Mouse (Mus musculus) lung, postnatal 10 days (tissue): Measurements from ENCODE around the gene Rcn1.

Experiments
- DNase-seq: peaks from one replicate; pipeline ENCODE4 v3.0.0; 2021

Gene Rcn1

DNA sequence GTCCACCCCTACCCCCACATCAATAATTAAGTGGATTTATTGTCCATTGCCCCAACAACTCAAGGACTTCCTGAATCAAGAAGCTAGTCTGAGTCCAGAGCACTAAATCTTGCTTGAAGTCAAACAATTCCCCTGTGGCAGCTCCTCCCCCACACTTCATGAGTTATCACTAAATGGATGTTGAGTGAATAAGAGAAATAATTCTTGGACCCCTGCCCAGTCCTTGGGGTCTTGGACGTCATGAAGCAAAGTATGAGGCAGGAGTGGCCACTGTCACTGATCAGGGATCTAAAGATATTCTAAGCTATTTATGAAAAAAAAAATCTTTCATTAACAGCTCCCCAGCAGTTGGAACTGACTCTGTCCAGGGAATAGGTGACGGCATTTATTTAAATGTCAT lies 6.6 kb downstream of the Rcn1 start:
- no peak for DNase-seq

DNA sequence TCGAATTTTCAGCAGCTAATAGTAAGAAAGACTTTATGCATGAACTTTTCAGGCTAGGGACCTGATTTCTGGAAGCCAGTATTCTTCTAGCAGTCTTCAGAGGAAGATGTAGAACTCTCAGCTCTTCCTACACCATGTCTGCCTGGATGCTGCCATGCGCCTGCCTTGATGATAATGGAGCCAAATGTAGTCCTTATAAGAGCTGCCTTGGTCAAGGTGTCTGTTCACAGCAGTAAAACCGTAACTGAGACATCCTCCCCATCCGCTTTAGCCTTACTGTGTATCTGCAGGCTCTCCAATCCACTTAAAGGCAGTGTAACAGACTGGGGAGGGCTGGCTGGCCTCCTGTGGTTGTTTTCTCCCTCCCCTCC lies 7.7 kb downstream of the Rcn1 start:
- DNase-seq = no peak

DNA sequence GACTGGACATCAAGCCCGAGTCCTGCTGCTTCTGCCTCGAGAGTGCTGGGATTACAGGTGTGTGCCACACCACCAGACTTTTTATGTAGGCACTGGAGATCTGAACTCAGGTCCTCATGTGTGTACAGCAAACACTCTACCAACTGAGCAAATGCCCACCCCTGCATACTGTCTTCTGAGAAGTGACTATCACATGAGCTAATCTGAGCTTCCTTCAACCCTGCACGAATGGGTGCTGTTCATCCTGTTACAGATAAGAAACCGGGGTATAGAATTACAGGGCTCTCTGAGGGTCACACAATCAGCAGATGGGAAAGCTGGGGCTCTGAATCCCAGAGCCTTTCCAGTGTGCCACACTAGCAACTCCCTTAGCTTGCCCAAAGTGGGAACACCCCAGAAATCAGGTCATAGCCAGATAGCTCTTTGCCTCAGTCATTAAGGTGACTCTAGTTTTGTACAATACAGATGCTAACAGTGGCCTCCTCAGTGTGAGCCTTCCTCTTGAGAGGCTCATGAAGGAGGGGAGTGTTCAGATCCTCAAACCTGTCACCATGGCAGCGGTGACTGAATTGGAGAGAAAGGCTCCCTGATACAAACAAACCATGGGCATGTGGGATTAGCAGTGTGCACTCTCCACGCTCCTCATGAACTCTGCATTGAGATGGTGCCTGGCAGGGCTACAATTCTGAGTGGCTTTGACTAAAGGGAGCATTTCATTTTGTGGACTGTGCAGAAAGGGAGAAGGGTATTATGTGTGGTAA lies 8.3 kb downstream of the Rcn1 start:
- DNase-seq = no peak

DNA sequence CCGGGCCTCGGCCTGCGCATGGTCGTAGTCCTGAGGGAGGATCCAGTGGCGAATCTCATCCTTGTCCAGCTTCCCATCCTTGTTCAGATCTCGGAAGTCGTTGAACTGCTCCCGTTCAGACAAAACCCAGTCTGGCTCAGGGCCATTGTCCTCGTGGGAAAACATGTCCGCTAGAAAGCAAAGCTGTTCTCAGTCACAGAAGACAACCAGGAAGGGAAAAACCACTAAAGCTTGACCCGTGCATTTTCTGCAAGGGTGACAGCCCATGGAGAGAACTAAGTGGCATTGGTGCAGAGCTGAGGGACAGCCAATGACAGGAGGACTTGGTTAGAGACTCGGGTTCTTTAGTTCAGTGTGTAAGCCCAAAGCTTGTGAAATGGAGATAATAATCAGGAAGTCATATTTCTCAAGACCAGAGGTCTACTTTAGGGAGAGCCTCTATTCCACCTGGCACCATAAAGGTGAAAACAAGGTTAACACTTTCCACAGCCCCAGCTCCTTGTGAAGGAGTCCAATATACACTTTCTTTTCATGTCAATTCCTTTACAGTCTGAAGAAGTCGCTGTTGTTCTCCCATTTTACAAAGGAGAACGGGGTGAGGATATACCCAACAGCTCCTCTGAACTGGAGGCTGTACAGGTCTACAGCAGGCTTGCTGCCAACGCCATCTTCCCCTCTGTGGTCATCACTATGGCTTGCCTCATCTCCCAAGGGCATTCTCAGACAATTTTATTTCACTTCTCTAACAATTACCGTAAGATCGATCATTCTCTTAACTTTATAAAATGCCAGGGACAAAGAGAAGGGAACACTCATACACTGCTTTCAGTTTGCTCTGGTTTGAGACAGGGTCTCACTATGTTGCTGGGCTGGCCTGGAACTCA lies 9.9 kb downstream of the Rcn1 start:
- no peak for DNase-seq

DNA sequence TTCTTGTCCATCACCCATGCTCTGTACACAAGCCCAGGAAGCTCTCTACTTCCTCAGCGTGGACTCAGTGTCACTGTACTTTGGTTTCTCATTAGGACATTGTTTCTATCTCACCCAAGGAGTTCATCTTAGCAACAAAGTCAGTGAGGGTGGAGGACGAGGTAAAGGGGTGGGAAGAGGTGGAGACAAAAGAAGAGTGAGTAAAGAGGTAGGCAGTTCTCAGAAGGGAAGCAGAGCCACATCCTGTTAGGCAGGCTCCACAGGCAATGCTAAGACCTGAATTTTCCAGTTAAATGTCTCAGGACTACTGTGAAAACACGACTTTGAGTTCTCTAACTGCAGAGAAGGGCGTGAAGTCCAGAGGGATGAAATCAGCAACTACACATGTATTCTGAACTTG lies 12.7 kb downstream of the Rcn1 start:
- DNase-seq = no peak

DNA sequence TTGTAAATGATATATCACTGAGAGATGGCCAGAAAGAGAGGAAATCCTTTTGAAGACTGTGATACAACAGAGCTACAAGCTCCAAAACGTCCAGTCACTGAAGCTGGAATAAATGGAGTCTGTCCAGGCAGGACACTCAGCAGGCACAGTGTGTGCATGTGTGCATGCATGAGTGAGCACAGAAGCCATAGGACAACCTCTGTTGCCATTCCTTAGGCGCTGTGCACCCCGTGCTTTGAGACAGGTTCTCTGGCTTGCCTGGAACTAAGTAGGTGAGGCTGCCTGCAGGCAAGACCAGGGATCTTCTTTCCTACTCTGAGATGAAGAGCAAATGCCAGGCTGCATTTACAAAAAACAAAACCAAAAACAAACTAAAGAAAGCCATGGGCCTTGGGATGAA lies 14.1 kb downstream of the Rcn1 start:
- DNase-seq = no peak

DNA sequence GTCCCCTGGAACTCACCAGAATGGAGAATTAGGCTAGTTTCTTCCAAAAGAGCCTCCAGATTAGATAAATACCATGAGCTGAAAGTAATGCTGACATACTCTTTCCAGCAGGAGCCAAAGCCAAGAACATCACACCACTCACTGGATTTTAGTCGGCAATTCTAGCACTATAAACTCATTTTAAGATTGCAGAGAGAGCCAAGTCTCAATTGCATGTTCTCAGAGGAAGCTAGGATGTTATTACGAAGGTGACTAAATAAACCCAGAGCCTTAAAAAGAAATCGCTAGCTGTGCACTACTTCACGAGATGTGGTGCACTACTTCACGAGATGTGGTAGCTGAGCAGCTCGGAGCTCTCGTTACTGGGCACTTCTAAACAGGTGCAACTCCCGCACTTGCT lies 16.1 kb downstream of the Rcn1 start:
- DNase-seq = no peak

DNA sequence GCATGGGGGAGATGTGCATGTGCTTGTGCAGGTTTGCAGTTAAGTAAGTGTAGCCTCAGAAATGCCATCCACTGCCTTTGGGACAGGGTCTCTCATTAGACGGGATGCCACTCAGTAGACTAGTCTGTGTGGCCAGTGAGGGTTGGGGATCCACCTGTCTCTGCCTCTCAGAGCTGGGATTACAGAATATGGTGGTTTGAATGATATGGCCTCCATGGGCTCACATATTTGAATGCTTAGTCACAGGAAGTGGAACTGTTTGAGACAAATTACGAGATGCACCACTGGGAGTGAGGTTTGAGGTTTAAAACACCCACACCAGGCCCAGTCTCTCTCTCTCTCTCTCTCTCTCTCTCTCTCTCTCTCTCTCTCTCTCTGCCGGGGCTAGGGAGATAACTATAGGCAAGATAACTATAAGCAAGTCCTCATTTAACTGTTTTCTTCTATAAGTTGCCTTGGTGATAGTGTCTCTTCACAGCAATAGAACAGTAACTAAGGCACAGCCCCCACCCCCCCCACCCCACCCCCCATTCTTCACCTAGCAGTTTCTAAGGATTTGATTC lies 18.3 kb downstream of the Rcn1 start:
- no peak for DNase-seq

DNA sequence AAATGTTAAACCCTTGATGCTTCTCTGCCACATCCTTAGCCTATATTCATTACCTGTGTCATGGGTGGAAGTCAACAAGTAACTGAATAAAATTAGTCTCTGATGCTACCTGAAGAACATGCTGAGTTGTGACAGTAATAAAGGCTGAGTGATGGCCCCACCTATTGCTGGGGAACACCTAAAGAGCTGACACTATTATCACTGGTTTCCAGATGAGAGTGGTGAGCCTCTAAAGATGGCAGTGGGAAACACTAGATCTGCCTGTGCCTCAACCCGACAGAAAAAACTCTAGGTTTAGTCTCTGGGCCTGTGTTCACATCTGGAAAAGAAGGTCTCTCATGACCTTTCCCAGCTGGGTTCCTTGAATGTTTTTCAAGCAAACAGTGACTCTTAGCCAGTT lies 19.4 kb downstream of the Rcn1 start:
- no peak for DNase-seq

DNA sequence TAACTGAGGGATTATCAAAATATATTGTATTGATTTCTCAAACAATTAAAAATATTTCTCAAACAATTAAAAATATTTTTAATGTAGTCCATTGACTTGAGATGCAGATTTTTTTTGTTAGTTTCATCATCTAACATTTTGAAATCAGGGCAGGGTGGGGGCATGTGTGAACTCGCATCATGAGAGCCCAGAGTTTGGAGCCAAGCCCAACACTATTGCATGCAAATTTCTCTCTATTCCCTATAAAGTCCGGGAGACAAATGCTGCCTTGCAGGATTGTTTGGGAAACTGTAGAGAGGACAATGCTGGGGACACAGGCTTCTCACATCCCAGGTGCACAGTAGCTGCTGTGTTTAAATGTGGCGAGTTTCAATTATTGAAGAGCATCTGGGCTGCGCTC lies 23.4 kb downstream of the Rcn1 start:
- DNase-seq = peak; percentile 28

DNA sequence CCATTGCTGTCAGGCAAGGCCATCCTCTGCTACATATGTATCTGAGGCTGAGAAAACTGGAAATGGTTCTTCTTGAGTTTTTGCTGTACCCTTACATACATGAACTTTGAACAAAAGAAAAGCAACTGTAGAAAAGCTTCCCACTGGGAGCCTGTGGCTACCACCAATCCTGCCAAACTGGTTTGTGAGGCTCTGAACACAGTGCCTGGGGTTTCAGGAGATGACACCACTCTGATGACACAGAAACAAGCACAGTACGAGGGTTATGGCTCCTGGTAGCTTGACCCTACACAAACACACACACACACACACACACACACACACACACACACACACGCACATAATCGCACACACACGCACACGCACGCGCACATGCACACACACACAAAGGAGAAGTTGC lies 23.9 kb downstream of the Rcn1 start:
- DNase-seq = no peak

DNA sequence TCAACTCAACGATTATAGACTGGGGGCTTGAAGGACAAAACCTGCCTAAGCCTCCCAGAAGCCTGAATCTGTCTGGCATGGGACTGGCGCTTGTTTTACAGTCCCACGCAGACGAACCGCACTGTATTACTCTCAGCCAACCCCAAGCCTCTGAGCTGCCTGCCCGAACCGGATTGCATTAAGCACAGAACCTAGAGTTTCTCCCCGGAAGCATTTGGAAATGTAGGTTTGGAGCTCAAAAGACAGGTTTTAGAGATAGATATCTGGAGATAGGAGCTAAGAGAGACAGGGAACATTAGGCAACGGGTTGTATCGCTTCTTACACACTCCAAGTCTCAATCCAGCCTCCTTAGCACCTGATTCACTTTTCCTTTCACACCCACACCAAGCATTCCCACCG lies 25.5 kb downstream of the Rcn1 start:
- no peak for DNase-seq

DNA sequence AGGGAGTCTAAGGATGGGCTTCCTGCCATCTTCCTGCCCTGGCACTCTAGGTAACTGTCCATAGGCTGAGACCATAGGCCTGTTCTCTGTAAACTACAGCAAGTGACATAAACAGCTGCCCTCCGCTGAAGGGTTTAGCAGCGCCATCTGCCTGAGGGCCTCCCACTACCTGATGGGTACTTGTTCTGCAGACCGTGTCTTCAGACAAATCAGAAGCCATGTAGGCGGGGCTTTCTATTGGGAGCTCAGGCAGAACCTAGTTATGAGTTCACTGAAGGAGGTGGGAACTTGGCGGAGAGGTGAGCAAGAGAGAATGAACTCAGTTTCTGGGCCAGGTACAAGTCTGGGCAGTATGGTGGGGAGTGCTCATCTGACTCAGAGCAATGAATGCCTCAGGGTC lies 26.4 kb downstream of the Rcn1 start:
- no peak for DNase-seq

DNA sequence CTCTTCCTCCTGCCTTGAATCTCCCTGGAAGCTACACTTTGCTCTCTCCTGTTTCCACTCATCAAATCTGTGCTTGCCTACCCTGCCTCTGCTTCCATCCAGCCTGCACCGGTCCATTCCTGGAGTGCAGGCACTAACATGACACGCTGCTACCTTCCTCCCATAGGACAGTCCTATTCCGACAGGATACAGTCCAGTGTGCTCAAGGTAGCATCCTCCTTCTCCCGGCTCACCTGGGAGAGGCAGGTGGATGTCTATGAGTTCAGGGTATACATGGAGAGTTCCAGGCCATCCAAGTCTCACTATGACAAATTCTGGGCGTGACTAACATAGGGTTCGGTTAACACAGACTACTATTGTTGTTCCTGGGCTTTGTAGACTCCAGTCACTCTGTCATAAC lies 27.0 kb downstream of the Rcn1 start:
- DNase-seq = no peak

DNA sequence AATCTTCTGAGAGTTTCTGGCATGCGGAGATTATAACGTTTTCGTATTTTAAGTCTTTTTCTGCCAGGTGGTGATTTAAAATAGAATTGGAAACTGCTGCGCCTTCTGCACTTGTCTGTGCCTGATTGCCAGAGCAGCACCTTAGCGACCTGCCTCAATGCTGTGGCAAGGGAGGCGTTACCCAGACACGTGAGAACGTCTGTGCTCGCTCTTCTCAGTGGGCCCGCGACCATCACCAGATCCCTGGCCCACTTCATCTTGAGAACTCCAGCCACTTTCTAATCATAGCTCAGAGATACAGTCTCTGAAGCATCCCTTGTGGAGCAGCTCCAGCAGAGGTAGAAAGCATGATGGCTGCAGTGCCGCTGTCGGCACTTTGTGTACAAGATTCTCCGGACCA lies 28.4 kb downstream of the Rcn1 start:
- no peak for DNase-seq

DNA sequence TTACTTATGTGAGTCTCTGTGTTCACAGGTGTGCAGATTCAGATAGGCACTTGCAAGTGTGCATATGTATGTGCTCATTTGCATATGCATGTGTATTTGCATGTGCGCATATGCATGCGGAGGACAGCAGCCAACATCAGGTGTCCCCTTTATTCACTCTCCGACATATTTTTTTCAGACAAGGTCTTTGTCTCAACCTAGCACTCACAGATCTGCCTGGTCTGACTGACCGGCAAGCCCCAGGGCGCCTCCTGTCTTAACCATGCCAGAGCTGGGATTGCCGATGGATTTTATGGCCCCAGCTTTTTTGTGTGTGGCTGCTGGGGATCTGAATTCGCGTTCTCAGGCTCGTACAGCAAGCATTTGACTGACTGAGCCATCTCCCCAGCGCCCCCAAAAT lies 28.9 kb downstream of the Rcn1 start:
- no peak for DNase-seq

DNA sequence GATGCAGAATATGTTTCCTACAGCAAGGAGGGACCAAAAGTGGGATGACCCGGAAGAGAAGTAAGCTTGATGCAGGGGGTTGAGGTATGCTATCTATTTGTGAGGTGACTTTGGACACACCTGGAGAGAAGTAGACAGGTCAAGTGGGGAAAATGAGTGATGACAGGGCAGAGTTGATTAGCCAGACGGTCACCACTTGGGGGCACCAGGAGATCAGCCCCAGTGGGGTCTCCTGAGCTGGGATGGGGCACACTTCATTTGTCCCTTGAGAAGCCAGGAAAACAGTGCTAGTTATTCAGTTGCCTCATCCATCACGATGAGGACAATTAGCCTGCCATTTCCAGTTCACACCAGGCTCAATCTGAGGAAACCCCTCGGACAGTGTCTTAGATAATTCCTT lies 31.5 kb downstream of the Rcn1 start:
- DNase-seq = no peak

DNA sequence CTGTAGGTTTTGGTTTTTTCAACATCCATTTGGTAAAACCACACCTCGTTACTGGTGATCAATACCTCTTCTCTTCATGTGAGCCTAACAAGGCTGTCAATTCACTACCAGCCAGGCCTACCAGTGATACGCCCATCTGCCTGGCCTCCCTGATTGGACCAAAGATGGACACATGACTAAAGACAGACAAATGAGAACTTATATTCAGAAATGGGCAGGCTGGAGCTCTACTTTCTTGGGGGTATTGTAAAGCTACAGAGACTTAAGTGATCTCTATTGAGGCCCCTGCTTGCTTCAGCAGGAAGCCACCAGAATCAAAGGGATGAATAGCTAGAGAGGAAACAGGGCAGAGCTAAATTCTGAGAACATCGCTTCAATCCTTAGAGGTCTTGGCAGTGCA lies 41.1 kb downstream of the Rcn1 start:
- no peak for DNase-seq

DNA sequence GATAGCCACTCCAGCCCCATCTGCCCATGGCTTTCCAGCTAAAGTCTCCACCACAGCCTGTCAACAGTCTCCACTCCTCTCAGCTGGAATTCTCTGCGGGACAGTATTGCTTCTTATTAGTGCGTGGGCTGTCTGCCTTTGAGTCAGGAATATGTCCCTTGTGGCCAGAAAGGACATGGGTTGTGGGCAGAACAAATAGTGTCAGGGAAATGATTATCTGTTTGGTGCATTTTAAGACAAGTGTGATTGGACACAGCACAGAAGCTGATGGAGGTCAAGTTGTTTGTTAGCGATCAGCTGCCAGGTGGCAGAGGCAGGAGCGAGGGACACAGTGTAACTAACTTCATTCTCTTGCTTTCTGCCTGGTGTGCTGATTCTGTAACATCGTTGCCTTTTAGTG lies 42.3 kb downstream of the Rcn1 start:
- DNase-seq = peak; percentile 48

DNA sequence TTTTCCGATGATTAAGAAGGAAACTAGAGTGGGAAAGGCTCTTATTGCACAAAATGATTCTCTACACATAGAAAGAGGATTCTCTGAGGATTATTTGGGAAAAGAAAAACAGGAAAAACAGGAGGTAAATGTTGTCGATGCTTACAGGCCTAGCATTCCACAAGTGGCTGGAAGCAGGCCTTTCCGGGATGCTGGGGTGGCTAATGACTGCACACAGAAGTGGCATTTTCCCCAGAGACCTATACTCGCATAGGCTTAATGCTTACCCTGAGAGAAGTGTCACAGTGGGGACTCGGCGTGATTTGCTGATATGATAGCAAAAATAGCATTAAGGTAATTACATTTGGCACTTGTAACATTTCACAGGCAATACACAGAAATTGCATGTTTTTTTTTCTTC lies 50.2 kb downstream of the Rcn1 start:
- no peak for DNase-seq

DNA sequence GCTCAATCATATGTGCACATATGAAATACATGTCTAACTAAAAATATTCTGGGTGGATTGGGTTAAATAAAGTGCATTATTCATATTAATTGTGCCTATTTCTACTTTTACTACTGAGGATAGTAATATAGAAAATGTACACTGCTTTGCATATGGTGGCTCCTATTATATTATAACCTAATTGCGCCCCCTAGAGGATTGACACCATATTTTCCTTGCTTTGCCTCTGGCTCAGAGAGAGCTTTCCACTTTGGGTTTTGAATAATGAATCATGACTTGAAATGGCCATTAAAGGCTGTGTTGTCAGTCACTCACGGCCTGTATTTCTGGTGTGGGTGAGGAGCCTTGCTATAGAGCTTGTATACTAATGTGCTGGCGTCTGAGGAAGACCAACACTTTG lies 59.1 kb downstream of the Rcn1 start:
- no peak for DNase-seq

DNA sequence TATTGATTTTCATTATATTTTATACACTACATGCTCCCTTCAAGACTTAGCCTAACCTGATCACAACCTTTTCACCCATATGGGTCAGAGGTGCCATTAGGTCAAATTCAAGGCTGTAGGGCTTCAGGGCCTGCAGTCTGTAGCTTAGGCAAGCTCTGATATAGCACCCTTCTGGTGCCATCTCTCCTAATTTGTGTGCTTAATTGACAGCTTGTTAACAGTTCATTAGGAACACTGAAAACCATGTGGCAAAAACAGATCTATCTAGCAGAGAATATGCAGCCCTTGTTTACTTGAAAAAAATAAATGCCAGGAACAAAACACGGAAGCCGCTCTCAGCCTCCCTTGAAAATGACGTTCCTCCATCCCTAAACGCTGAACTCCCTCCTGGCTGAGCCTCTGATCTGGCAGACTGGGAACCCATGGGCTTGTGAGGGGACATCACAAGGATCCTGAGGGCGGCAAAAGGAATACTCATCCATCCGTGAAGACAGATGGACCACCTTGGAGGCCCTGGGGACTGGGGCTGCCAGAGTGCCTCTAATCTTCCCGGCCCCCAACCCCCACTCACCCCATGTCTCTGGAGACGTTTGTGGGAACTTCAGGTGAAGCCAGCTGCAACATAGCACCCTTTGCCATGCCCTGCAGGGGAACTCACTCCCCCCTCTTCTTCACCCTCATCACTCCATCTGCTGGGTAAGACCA lies 61.8 kb downstream of the Rcn1 start:
- DNase-seq = no peak

DNA sequence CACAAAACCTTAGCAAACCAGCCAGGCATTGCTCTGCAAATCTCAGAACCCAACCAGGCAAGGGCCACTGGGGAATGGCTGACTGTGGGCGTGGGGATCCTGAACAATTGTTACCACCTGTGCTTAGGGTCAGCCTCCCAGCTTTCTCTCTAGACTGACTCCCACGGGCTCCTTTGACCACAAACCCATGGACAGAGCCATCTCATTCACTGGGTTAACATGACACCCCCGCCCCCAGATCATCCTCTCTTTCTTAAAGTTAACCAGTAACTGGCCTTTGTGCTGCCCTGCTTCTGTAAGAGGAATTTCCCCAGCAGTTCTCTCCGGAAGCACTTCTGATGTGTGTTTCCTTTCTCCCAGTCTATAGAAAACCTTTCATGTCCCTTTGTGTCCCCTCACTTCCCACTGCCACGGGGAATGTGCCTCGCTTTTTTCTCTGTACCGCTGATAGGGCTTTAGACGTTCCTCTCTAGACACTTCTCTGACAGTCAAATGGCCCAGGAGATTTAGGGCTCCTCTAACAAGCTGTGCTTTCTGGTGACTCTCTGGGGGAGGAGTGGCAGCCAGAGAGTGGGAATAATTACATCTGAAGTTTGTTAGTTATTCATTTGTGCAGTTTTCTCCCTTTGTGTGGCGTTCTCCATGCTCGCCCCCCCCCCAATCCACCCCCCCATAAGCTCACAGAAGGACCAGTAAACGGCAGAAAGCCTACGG lies 62.6 kb downstream of the Rcn1 start:
- DNase-seq = no peak
